Mouse (Mus musculus): ENCODE results near the gene Ptgs2. TPM values are rescaled to one million over a fixed set of nuclear protein-coding genes. Genes with fewer than 3 reads are reported as not detected.

The Ptgs2 gene
- total and polyA plus RNA-seq, 3 experiments: not detected

DNA sequence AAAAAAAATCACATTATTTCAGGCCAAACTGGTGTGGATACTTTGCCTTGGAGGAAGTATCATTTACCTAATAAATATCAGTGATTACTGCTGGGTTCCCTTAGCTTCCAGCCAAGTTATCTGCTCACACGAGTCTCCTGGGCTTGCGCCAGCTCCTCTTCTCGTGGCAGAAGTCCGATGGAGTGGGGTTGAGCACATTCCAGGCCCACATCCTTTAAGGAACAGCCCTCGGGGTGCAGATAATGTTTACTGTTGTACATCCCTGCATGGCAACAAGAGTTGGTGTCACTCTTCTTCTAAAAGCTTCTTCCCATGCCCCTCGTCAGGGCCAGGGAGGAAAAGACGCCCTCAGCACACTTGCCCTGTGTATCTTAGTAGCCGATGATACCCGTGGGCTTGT, 39.9 kb downstream of the Ptgs2 start:
- DNase-seq (ENCODE audit: low read depth, low spot score): no peak
- Histone ChIP-seq H3K36me3 (ENCODE audit: control insufficient read depth in 1 of 2, insufficient read depth in 2 of 2, low read length in 2 of 2) (no peaks in the 10 kb centered on the region), H3K79me2 (ENCODE audit: control insufficient read depth, insufficient read depth, low read length, poor library complexity) (no peaks in the 10 kb centered on the region), H3K27me3 (ENCODE audit: control insufficient read depth in 1 of 2, insufficient read depth in 2 of 2, low read length in 2 of 2) (no peaks in the 10 kb centered on the region), H3K4me1 (ENCODE audit: control insufficient read depth in 1 of 2, insufficient read depth in 2 of 2, low read length in 2 of 2) (no peaks in the 10 kb centered on the region), H3K4me3 (ENCODE audit: control insufficient read depth in 1 of 2, insufficient read depth in 1 of 2, low read depth in 2 of 2, low read length in 2 of 2) (no peak overlapping the region), H3K9ac (ENCODE audit: control insufficient read depth, low read depth, low read length, poor library complexity, severe bottlenecking) (no peak overlapping the region), H3K27ac (ENCODE audit: control insufficient read depth, low read depth, low read length) (no peak overlapping the region), H3K9me3 (replicated peaks; ENCODE audit: insufficient read depth, low read length) (no peaks in the 10 kb centered on the region)
- TF ChIP-seq ZNF384 (IDR thresholded peaks at IDR 0.05; ENCODE audit: low read depth, low read length) (no peak), MAZ (IDR thresholded peaks at IDR 0.05; ENCODE audit: low read depth, low read length) (no peak), ETS1 (IDR thresholded peaks at IDR 0.05; ENCODE audit: low read depth, low read length) (no peak), CHD1 (IDR thresholded peaks at IDR 0.05; ENCODE audit: low read depth, low read length) (no peak), EP300 (IDR thresholded peaks at IDR 0.05; ENCODE audit: low read depth in 1 of 2, low read length in 2 of 2) (no peak), RAD21 (IDR thresholded peaks at IDR 0.05; ENCODE audit: low read depth, low read length) (no peak), POLR2AphosphoS5 (IDR thresholded peaks at IDR 0.05; ENCODE audit: borderline replicate concordance, low read depth, low read length) (no peak), MAX (IDR thresholded peaks at IDR 0.05; ENCODE audit: low read length) (no peak), MAFK (IDR thresholded peaks at IDR 0.05; ENCODE audit: borderline replicate concordance, low read depth, low read length) (no peak), MEF2A (IDR thresholded peaks at IDR 0.05; ENCODE audit: extremely low read depth, insufficient replicate concordance, low read depth, low read length, poor library complexity, severe bottlenecking) (no peak), POLR2A (IDR thresholded peaks at IDR 0.05; ENCODE audit: control insufficient read depth in 1 of 2, insufficient read depth in 1 of 2, low read depth in 1 of 2, low read length in 2 of 2, poor library complexity in 1 of 2) (no peak), GATA1 (IDR thresholded peaks at IDR 0.05; ENCODE audit: low read depth, low read length) (no peak), SIN3A (IDR thresholded peaks at IDR 0.05; ENCODE audit: low read length) (no peak)

DNA sequence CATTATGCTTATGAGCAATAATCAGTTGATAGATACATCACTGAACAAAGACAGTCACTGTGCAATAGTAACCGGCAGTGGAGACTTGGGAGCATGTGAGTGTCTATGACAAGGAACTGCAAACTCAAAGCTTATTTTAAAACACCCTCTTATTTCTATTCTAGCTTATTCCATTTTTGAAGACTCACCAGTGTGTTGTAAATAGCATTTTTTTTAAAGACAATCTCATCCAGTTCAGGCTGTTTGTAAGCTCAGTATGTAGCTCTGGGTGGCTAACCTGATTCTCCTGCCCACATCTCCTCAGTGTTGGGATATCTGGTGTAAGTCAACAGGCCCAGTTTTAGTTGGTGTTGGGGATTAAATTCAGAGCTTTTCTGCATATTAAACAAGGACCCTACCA, 42.1 kb downstream of the Ptgs2 start:
- no peak for DNase-seq (ENCODE audit: low read depth, low spot score)

More for the DNA sequence above, 42.1 kb downstream of the Ptgs2 start:
- Histone ChIP-seq H3K9me3 (replicated peaks; ENCODE audit: insufficient read depth, low read length) (no peaks in the 10 kb centered on the region), H3K4me1 (ENCODE audit: control insufficient read depth in 1 of 2, insufficient read depth in 2 of 2, low read length in 2 of 2) (no peaks in the 10 kb centered on the region), H3K27me3 (ENCODE audit: control insufficient read depth in 1 of 2, insufficient read depth in 2 of 2, low read length in 2 of 2) (no peaks in the 10 kb centered on the region), H3K79me2 (ENCODE audit: control insufficient read depth, insufficient read depth, low read length, poor library complexity) (no peaks in the 10 kb centered on the region), H3K27ac (ENCODE audit: control insufficient read depth, low read depth, low read length) (no peak overlapping the region), H3K9ac (ENCODE audit: control insufficient read depth, low read depth, low read length, poor library complexity, severe bottlenecking) (no peak overlapping the region), H3K36me3 (ENCODE audit: control insufficient read depth in 1 of 2, insufficient read depth in 2 of 2, low read length in 2 of 2) (no peaks in the 10 kb centered on the region), H3K4me3 (ENCODE audit: control insufficient read depth in 1 of 2, insufficient read depth in 1 of 2, low read depth in 2 of 2, low read length in 2 of 2) (no peak overlapping the region)
- TF ChIP-seq POLR2AphosphoS5 (IDR thresholded peaks at IDR 0.05; ENCODE audit: borderline replicate concordance, low read depth, low read length) (no peak), TAL1 (IDR thresholded peaks at IDR 0.05; ENCODE audit: low read length) (no peak), MYB (IDR thresholded peaks at IDR 0.05; ENCODE audit: low read depth, low read length) (no peak), ETS1 (IDR thresholded peaks at IDR 0.05; ENCODE audit: low read depth, low read length) (no peak), USF1 (IDR thresholded peaks at IDR 0.05; ENCODE audit: low read depth, low read length) (no peak), MEF2A (IDR thresholded peaks at IDR 0.05; ENCODE audit: extremely low read depth, insufficient replicate concordance, low read depth, low read length, poor library complexity, severe bottlenecking) (no peak), ELF1 (IDR thresholded peaks at IDR 0.05; ENCODE audit: low read depth, low read length) (no peak), TCF12 (IDR thresholded peaks at IDR 0.05; ENCODE audit: low read depth, low read length) (no peak), GABPA (IDR thresholded peaks at IDR 0.05; ENCODE audit: low read depth, low read length) (no peak), GATA1 (IDR thresholded peaks at IDR 0.05; ENCODE audit: low read depth, low read length) (no peak), USF2 (IDR thresholded peaks at IDR 0.05; ENCODE audit: borderline replicate concordance in 1 of 2, insufficient read depth in 1 of 2, low read depth in 1 of 2, low read length in 2 of 2) (no peak), UBTF (IDR thresholded peaks at IDR 0.05; ENCODE audit: borderline replicate concordance, insufficient read depth, low read depth, low read length) (no peak), ZMIZ1 (IDR thresholded peaks at IDR 0.05; ENCODE audit: low read depth, low read length) (no peak), RAD21 (IDR thresholded peaks at IDR 0.05; ENCODE audit: low read depth, low read length) (no peak), RCOR1 (IDR thresholded peaks at IDR 0.05; ENCODE audit: low read depth, low read length) (no peak)

Data from MEL (cell line).